Mouse (Mus musculus) forebrain, embryonic 11.5 days (tissue): ENCODE results near the gene Osm. TPM values are rescaled to one million over a fixed set of nuclear protein-coding genes. Genes with fewer than 3 reads are reported as not detected.

ENCODE experiments used
- ATAC-seq: fragments of 200-750 bp; cut with Nextera tagmentation; replicated peaks from 2 replicates; pipeline ENCODE4 v1.8.0; 2017; ENCODE audit warnings: moderate TSS enrichment; ENCODE audit not compliant: low FRiP score
- DNase-seq: peaks from one replicate; pipeline ENCODE4 v3.0.0-alpha.2; 2017; ENCODE audit warnings: low spot score
- H3K27ac ChIP-seq: fragments of 300-500 bp; sonication (generic); 2 replicates; pipeline ENCODE4 v1.5.1; 2014; ENCODE audit warnings: low read depth, low read length
- H3K27me3 ChIP-seq: fragments of 300-500 bp; sonication (generic); 2 replicates; pipeline ENCODE4 v1.6.1; 2014; ENCODE audit warnings: mild to moderate bottlenecking, low read length, mixed read lengths; ENCODE audit not compliant: control insufficient read depth, insufficient read depth
- H3K36me3 ChIP-seq: fragments of 300-500 bp; sonication (generic); 2 replicates; pipeline ENCODE4 v1.6.1; 2014; ENCODE audit warnings: mild to moderate bottlenecking, low read length, moderate library complexity, mixed read lengths; ENCODE audit not compliant: control insufficient read depth, insufficient read depth
- H3K4me1 ChIP-seq: fragments of 300-500 bp; sonication (generic); replicated peaks from 2 replicates; pipeline ENCODE4 v1.6.1; 2014; ENCODE audit warnings: low read length, mixed read lengths; ENCODE audit not compliant: control insufficient read depth, insufficient read depth
- H3K4me2 ChIP-seq: fragments of 300-500 bp; sonication (generic); 2 replicates; pipeline ENCODE4 v1.6.1; 2014; ENCODE audit warnings: low read depth, mild to moderate bottlenecking, low read length, moderate library complexity, mixed read lengths; ENCODE audit not compliant: severe bottlenecking
- H3K4me3 ChIP-seq: fragments of 300-500 bp; sonication (generic); 2 replicates; pipeline ENCODE4 v1.5.1; 2014; ENCODE audit warnings: low read depth, low read length
- H3K9ac ChIP-seq: fragments of 300-500 bp; sonication (generic); 2 replicates; pipeline ENCODE4 v1.6.1; 2014; ENCODE audit warnings: low read length
- H3K9me3 ChIP-seq: fragments of 300-500 bp; sonication (generic); 2 replicates; pipeline ENCODE4 v1.6.1; 2016; ENCODE audit warnings: low read length, mixed read lengths; ENCODE audit not compliant: control insufficient read depth
- WGBS: fragments of 180-500 bp; shearing (Covaris S2); extraction: QIAGEN DNeasy Blood & Tissue Kit; methylation state at CpG from one replicate; pipeline ENCODE4 v1.1.7; 2014; 5-methylcytosine and 5-hydroxymethylcytosine counted together
- polyA plus RNA-seq: library from polyadenylated mRNA; unstranded; fragments of >200 nt; fragmentation: Nextera tagmentation; extraction: Ambion mirVana; gene quantifications from 2 replicates; pipeline ENCODE4 v1.2.1, GENCODE M21; 2014

Gene Osm
- polyA plus RNA-seq, 1 experiment from 2014 or later = not detected

DNA sequence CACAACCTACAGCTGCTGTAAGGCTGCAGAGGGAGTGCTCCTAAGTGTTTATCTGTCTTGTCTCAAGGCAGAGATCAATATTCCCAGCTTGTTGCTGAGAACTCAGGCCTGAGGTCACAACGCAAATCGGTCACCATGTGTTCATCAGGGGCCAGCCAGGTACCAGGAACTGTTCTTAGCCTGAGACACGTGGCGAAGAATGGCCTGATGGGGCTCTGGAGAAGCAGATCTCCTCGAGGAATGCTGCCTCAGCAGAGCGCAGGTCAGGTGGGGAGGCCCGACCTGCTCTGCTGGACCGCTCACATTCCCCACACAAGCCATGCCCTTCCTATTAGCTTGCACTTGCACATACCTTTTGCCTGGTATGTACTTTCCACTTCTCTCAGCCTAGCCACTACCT, 39.6 kb upstream of the Osm start:
- H3K9me3 ChIP-seq = no peaks in the 10 kb centered on the region
- H3K27me3 ChIP-seq = no peaks in the 10 kb centered on the region
- 82% methylated on average over 8 of the region's 8 CpGs for WGBS
- H3K4me3 ChIP-seq = no peak overlapping the region
- H3K36me3 ChIP-seq = no peaks in the 10 kb centered on the region
- no peak overlapping the region for H3K9ac ChIP-seq
- H3K4me2 ChIP-seq = no peak overlapping the region
- H3K27ac ChIP-seq = no peak overlapping the region
- ATAC-seq = no peak
- no peak for DNase-seq
- H3K4me1 ChIP-seq = no peaks in the 10 kb centered on the region

DNA sequence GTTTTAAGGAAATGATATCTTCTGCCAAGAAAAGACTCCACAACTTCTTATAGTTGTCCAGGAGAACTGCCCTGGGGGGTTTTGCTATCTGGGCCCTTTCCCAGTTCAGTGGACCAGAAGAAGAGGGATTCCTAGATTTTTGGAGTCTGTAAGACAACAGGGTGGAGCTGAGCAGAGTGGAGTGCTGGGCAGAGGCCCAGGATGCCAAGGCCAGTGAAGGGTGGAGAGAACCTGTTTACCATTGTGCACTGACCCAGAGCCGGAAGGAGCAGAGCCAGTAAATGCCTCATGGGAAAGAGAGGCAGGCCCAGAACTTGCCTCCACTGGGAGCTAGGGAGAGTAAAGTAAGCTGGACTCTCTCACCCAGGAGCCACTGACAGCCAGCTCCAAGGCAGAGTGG, 38.5 kb upstream of the Osm start:
- H3K27me3 ChIP-seq = no peaks in the 10 kb centered on the region
- H3K9me3 ChIP-seq = no peaks in the 10 kb centered on the region
- H3K36me3 ChIP-seq = no peaks in the 10 kb centered on the region
- 92% methylated on average over 1 of the region's 1 CpGs for WGBS
- H3K4me1 ChIP-seq = no peaks in the 10 kb centered on the region
- DNase-seq (no peak), ATAC-seq (no peak)
- H3K27ac ChIP-seq = no peak overlapping the region
- no peak overlapping the region for H3K4me3 ChIP-seq
- H3K9ac ChIP-seq = no peak overlapping the region
- H3K4me2 ChIP-seq = no peak overlapping the region

DNA sequence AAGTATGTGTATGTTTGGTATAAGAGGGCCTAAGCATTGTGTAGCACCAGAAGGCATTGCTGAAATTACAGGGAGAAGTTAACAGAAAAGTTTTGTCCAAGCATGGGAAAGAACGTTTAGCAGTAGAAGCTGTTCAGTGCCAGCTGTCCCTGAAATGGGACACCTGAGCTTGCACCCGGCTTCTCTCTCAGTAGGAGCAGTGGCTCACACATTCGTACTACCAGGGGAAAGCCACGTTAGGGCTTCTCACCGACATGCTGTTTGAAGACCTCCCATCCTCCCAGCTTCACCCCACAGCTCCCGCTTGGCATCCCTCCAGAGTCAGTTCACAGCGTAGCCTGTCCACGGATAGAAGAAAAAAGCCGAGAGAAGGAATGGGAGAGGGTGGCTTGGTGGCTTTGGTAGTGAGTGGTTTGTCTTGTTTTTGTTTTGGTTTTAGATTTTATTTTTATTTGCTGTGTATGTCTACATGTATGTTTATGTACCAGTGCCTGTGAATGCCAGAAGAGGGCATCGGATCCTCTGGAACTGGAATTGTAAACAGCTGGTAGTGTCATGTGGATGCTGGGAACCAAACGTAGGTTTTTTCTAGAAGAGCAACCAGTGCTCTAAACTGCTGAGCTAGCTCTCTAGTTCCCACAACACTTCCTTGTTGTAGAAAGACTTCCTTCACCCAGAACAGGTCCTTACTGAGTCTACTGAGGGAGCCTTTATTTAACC, 34.1 kb upstream of the Osm start:
- Histone ChIP-seq H3K27me3 (no peaks in the 10 kb centered on the region), H3K27ac (no peak overlapping the region), H3K4me1 (no peaks in the 10 kb centered on the region), H3K9me3 (no peaks in the 10 kb centered on the region), H3K4me2 (no peak overlapping the region), H3K36me3 (no peaks in the 10 kb centered on the region), H3K9ac (no peak overlapping the region), H3K4me3 (no peak overlapping the region)
- ATAC-seq = no peak
- 83% methylated on average over 11 of the region's 11 CpGs for WGBS
- DNase-seq = no peak

DNA sequence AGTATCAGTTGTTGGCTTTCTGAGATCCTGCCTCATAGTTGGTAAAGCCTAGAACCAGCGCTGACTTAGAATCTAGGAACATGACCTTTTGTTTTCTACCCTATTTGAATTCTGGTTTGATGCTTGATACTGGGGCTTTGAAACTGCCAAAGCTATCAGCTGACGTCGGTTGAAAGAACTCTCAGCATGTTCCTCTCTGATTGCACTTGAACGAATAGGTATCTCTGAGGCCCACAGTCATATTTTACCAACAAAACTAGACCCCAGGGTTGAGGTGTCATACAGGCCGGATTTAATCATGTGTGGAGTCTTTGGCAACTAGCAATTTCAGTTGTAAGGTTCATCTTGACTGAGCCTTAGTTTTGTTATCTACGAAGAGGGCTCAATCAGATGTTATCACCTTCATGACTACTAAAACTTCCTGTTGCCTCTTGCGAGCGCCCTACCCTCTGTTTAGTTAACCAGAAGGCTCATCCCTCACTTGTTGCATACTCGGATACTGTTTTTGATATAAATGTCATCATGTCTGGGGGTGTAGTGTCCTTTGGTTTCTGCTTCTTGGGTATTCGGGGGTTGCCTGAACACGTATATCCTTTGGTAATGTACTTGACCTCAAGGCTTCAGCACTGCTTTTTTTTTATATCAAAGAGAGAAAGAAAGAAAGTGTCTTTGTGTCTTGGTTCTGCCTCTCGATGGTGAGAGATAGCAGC, 33.1 kb upstream of the Osm start:
- DNase-seq (no peak), ATAC-seq (no peak)
- H3K4me3 ChIP-seq = no peak overlapping the region
- H3K9me3 ChIP-seq = no peaks in the 10 kb centered on the region
- no peaks in the 10 kb centered on the region for H3K27me3 ChIP-seq
- H3K4me1 ChIP-seq = no peaks in the 10 kb centered on the region
- H3K4me2 ChIP-seq = no peak overlapping the region
- 90% methylated on average over 12 of the region's 12 CpGs for WGBS
- H3K27ac ChIP-seq = no peak overlapping the region
- no peak overlapping the region for H3K9ac ChIP-seq
- H3K36me3 ChIP-seq = no peaks in the 10 kb centered on the region

DNA sequence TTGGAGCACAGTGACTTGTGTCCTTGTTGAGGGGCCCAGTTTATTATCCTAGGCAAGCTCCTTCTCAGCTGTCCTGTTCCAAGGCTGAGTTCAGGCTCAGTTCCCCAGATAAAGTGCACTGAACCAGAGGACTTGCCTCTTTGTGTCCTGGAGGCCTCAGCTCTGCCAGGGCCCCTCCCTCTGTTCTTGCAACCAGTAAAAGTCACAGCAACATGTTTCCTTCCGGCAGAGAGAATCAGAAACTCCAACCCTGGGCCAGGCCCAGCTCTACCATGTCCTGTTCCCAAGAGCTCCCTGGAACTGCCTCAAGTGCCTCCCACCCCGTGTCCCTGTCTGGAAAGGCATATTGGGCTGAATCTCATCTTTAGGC, 32.5 kb upstream of the Osm start:
- Histone ChIP-seq H3K9me3 (no peaks in the 10 kb centered on the region), H3K36me3 (no peaks in the 10 kb centered on the region), H3K4me2 (no peak overlapping the region), H3K27me3 (no peaks in the 10 kb centered on the region), H3K4me3 (no peak overlapping the region), H3K4me1 (no peaks in the 10 kb centered on the region), H3K27ac (no peak overlapping the region), H3K9ac (no peak overlapping the region)
- ATAC-seq (no peak), DNase-seq (no peak)
- WGBS = 51% methylated on average over 2 of the region's 2 CpGs

DNA sequence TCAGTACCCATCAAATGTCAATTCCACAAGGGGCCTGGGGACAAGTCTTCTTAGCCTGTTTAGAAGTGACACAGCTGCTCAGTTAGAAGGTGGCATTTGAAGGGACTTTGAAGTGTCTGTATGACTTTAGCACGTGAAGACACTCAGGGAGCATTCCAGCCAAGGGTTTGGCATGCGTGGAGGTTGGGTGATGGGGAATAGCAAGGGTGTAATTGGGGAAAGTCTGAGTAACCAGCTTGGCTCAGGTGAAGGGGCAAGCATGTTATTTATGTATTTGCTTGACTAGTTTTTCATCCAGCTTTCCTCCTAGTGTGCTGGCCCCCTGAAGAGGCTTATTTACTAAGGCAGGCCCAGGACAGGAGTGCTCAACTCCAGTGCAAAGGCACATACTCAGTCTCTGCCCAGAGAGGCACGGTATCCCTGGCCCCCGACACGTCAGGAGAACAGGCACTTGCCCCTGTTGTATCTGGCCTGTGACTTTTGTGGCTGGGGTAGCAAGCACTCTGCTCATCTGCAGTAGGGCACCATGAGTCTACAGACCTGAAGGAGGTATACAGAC, 31.0 kb upstream of the Osm start:
- Histone ChIP-seq H3K4me1 (no peaks in the 10 kb centered on the region), H3K4me2 (no peak overlapping the region), H3K27ac (no peak overlapping the region), H3K4me3 (no peak overlapping the region), H3K9me3 (no peaks in the 10 kb centered on the region), H3K9ac (no peak overlapping the region), H3K36me3 (no peaks in the 10 kb centered on the region), H3K27me3 (no peaks in the 10 kb centered on the region)
- ATAC-seq (no peak), DNase-seq (no peak)
- WGBS = 86% methylated on average over 5 of the region's 5 CpGs

DNA sequence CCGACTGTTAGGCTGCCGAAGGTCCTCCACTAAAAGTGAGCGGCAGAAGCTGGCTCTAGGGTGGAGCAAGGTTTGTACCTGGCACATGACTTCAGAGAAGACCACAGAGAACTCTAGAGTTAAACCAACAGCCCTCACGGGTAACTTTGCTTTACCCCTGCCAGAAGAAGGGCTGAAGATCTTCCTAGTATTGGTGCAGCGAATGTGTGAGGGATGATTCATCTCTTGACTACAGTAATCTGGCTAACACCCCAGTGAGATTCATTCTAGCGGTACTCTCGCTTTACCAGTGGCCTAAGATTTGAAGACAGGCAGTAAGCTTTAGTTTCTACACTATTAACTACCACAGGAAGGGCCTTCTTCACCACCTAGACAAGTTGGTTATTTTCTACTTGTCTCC, 30.3 kb upstream of the Osm start:
- H3K4me2 ChIP-seq = no peak overlapping the region
- no peaks in the 10 kb centered on the region for H3K9me3 ChIP-seq
- no peak overlapping the region for H3K27ac ChIP-seq
- no peak for ATAC-seq
- 93% methylated on average over 7 of the region's 7 CpGs for WGBS
- no peak overlapping the region for H3K9ac ChIP-seq
- no peaks in the 10 kb centered on the region for H3K4me1 ChIP-seq
- no peaks in the 10 kb centered on the region for H3K27me3 ChIP-seq
- DNase-seq = no peak
- no peak overlapping the region for H3K4me3 ChIP-seq
- no peaks in the 10 kb centered on the region for H3K36me3 ChIP-seq

DNA sequence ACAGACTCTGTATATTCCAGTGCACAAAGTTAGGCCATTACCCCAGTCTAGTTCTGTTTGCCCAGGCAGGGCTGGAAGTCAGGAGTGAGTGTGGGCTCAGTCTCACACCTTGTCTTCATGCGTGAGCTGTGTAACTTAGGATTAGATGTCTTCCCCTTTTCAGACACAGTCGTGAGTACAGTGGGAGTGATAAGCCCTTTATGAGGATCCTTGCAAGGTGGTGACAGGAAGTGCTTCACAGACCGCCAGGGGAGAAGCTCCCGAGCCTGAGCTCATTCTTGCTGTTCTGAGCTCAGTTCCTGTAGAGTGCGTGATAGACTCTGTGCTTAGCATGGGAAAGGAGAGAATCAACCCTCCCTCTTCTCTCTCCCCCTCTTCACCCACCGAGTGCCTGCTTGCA, 29.7 kb upstream of the Osm start:
- Histone ChIP-seq H3K4me2 (no peak overlapping the region), H3K9me3 (no peaks in the 10 kb centered on the region), H3K36me3 (no peaks in the 10 kb centered on the region), H3K4me1 (no peaks in the 10 kb centered on the region), H3K27ac (no peak overlapping the region), H3K27me3 (no peaks in the 10 kb centered on the region), H3K9ac (no peak overlapping the region), H3K4me3 (no peak overlapping the region)
- ATAC-seq (no peak), DNase-seq (no peak)
- 89% methylated on average over 6 of the region's 6 CpGs for WGBS

DNA sequence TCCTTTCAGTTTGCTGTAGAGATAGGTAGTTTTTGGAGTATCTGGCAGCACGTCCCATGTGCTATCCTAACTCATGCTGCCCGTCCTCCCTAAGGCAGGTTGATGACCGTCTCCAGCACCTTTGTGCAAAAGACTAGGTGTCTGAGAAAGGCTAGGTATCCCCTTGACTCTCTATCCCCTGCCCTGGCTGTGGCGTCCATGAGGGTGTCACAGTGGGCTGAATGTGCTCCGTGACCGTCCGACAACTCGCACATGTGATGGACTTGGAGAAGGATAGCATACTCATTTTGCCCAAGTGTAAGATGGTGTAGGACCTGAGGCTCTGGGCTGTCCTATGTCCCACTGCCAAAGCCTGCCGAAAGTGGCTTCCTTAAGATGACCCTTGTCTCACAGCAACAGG, 28.6 kb upstream of the Osm start:
- WGBS = 93% methylated on average over 9 of the region's 9 CpGs
- Histone ChIP-seq H3K9ac (no peak overlapping the region), H3K36me3 (no peaks in the 10 kb centered on the region), H3K4me2 (no peak overlapping the region), H3K27ac (no peak overlapping the region), H3K4me1 (no peaks in the 10 kb centered on the region), H3K4me3 (no peak overlapping the region), H3K27me3 (no peaks in the 10 kb centered on the region), H3K9me3 (no peaks in the 10 kb centered on the region)
- ATAC-seq = no peak
- DNase-seq = no peak
